Mouse (Mus musculus) neural tube, embryonic 12.5 days (tissue): ENCODE data around the gene Dusp15. TPM values are rescaled to one million over a fixed set of nuclear protein-coding genes. Genes with fewer than 3 reads are reported as not detected.

ENCODE experiments used
- ATAC-seq: fragments of 200-750 bp; cut with Nextera tagmentation; 2 replicates; pipeline ENCODE4 v1.8.0; 2017; ENCODE audit warnings: low read depth, mild to moderate bottlenecking, moderate TSS enrichment, moderate library complexity; ENCODE audit not compliant: low FRiP score
- H3K27ac ChIP-seq: fragments of 300-500 bp; sonication (generic); 2 replicates; pipeline ENCODE4 v1.5.1; 2016
- H3K27me3 ChIP-seq: fragments of 300-500 bp; sonication (generic); replicated peaks from 2 replicates; pipeline ENCODE4 v1.6.1; 2016; ENCODE audit warnings: mild to moderate bottlenecking
- H3K36me3 ChIP-seq: fragments of 300-500 bp; sonication (generic); 2 replicates; pipeline ENCODE4 v1.6.1; 2016; ENCODE audit warnings: mild to moderate bottlenecking
- H3K4me1 ChIP-seq: fragments of 300-500 bp; sonication (generic); 2 replicates; pipeline ENCODE4 v1.6.1; 2016
- H3K4me2 ChIP-seq: fragments of 300-500 bp; sonication (generic); replicated peaks from 2 replicates; pipeline ENCODE4 v1.6.1; 2016; ENCODE audit warnings: mild to moderate bottlenecking
- H3K4me3 ChIP-seq: fragments of 300-500 bp; sonication (generic); 2 replicates; pipeline ENCODE4 v1.5.1; 2016
- H3K9ac ChIP-seq: fragments of 300-500 bp; sonication (generic); 2 replicates; pipeline ENCODE4 v1.6.1; 2016; ENCODE audit warnings: mild to moderate bottlenecking
- H3K9me3 ChIP-seq: fragments of 300-500 bp; sonication (generic); 2 replicates; pipeline ENCODE4 v1.6.1; 2016; ENCODE audit warnings: mild to moderate bottlenecking
- WGBS: fragments of 180-500 bp; shearing (Covaris S2); methylation state at CpG from one replicate; pipeline ENCODE4 v1.1.7; 2016; 5-methylcytosine and 5-hydroxymethylcytosine counted together
- polyA plus RNA-seq: library from polyadenylated mRNA; unstranded; fragments of >200 nt; fragmentation: Nextera tagmentation; extraction: Ambion mirVana; gene quantifications from 2 replicates; pipeline ENCODE4 v1.2.1, GENCODE M21; 2016

The Dusp15 gene
- polyA plus RNA-seq, 1 experiment from 2014 or later = 4.9 TPM

GRCm38 (mm10) chr2:152947098-152947497 lies 4.4 kb downstream of the Dusp15 start:
- Histone ChIP-seq H3K9me3 (no peaks in the 10 kb centered on the region), H3K27me3 (peaks cover 61% of the 10 kb centered on the region), H3K27ac (no peak overlapping the region), H3K4me1 (peaks cover 29% of the 10 kb centered on the region), H3K4me3 (no peak overlapping the region), H3K9ac (no peak overlapping the region), H3K36me3 (no peaks in the 10 kb centered on the region), H3K4me2 (no peak overlapping the region)
- no peak for ATAC-seq
- WGBS = 68% methylated on average over 7 of the region's 7 CpGs

GRCm38 (mm10) chr2:152944013-152944412 lies 7.5 kb downstream of the Dusp15 start:
- WGBS = 53% methylated on average over 9 of the region's 9 CpGs
- Histone ChIP-seq H3K27ac (no peak overlapping the region), H3K9ac (no peak overlapping the region), H3K36me3 (no peaks in the 10 kb centered on the region), H3K4me2 (no peak overlapping the region), H3K27me3 (peaks cover 66% of the 10 kb centered on the region), H3K4me3 (no peak overlapping the region), H3K4me1 (peaks cover 15% of the 10 kb centered on the region), H3K9me3 (no peaks in the 10 kb centered on the region)
- no peak for ATAC-seq

- Histone ChIP-seq H3K4me1 (peaks cover 15% of the 10 kb centered on the region), H3K9me3 (no peaks in the 10 kb centered on the region), H3K9ac (peak overlapping the region; percentile 49; the same call in 1 of the 2 replicates), H3K36me3 (no peaks in the 10 kb centered on the region), H3K27me3 (peaks cover 65% of the 10 kb centered on the region), H3K4me3 (peak overlapping the region; percentile 39), H3K27ac (no peak overlapping the region), H3K4me2 (peak overlapping the region; percentile 85)
- no peak for ATAC-seq
- WGBS = 7% methylated on average over 8 of the region's 8 CpGs
These were observed 7.9 kb downstream of the Dusp15 start for GRCm38 (mm10) chr2:152943568-152943967.

DNA sequence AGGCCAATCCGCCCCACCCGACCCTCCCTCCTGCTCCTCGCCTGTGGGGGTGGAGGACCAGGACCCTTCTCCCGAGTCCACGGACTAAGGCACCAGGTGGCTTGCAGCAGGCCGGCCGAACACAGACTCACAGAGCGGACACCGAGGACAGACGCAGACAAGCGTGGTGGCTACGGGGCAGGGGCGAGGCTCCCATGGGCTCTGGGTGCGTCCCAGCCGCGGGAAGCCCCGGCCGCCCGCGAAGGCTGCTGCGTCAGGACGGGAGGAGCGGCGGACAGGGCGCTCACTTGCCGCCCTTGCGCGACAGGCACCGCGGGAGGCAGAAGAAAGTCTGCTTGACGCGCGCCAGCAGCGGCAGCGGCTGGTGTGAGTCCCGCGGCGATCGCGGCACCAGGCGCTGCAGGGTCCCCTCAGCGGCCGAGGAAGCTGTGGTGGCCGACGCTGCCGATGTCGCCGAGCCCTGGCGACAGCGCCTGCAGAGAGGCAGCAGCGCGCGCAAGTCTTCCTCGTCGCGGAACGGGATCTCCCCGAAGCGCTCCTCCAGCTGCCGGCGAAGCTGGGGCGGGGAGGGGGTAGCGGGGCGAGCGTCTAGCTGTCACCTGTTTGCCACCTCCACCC lies 8.5 kb downstream of the Dusp15 start:
- Histone ChIP-seq H3K9ac (peak overlapping the region; percentile 49), H3K4me3 (peak overlapping the region; percentile 39), H3K9me3 (no peaks in the 10 kb centered on the region), H3K4me2 (peak overlapping the region; percentile 85), H3K36me3 (no peaks in the 10 kb centered on the region), H3K27ac (no peak overlapping the region), H3K27me3 (peaks cover 70% of the 10 kb centered on the region), H3K4me1 (peaks cover 15% of the 10 kb centered on the region)
- ATAC-seq = no peak
- under 1% methylated on average over 60 of the region's 65 CpGs for WGBS

GRCm38 (mm10) chr2:152941776-152942175 lies 9.7 kb downstream of the Dusp15 start:
- no peaks in the 10 kb centered on the region for H3K36me3 ChIP-seq
- no peak overlapping the region for H3K4me3 ChIP-seq
- no peak overlapping the region for H3K9ac ChIP-seq
- H3K27ac ChIP-seq = no peak overlapping the region
- WGBS = 35% methylated on average over 7 of the region's 7 CpGs
- H3K4me2 ChIP-seq = no peak overlapping the region
- H3K9me3 ChIP-seq = no peaks in the 10 kb centered on the region
- peaks cover 12% of the 10 kb centered on the region for H3K4me1 ChIP-seq
- ATAC-seq = no peak
- H3K27me3 ChIP-seq = peaks cover 68% of the 10 kb centered on the region

DNA sequence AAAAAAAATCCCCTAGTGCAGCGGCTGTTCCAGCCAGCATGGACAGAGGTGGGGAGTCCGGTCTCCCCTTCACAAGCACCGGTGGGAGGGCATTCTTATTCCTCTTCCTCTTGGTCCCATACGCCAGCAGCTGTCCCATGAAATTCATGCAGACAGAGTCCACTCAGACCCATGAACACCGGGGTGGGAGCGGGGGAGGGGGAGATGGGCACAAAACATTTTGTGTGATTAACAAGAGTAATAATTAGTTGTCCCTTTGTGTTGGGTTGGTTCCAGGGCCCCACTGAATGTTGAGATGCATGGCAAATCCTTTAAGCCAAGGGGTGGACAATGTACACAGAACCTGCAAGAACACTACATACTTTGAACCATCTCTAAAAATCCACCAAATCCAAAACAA lies 10.4 kb downstream of the Dusp15 start:
- Histone ChIP-seq H3K27me3 (peaks cover 65% of the 10 kb centered on the region), H3K4me1 (peaks cover 11% of the 10 kb centered on the region), H3K9me3 (no peaks in the 10 kb centered on the region), H3K4me2 (no peak overlapping the region), H3K9ac (no peak overlapping the region), H3K27ac (no peak overlapping the region), H3K4me3 (no peak overlapping the region), H3K36me3 (no peaks in the 10 kb centered on the region)
- 70% methylated on average over 6 of the region's 6 CpGs for WGBS
- no peak for ATAC-seq

- no peak overlapping the region for H3K4me3 ChIP-seq
- H3K4me1 ChIP-seq = peaks cover 11% of the 10 kb centered on the region
- H3K36me3 ChIP-seq = no peaks in the 10 kb centered on the region
- H3K27me3 ChIP-seq = peaks cover 58% of the 10 kb centered on the region
- H3K9me3 ChIP-seq = no peaks in the 10 kb centered on the region
- no peak overlapping the region for H3K9ac ChIP-seq
- ATAC-seq = no peak
- H3K4me2 ChIP-seq = no peak overlapping the region
- 10% methylated on average over 4 of the region's 4 CpGs for WGBS
- no peak overlapping the region for H3K27ac ChIP-seq
These were observed 11.7 kb downstream of the Dusp15 start for GRCm38 (mm10) chr2:152939846-152940245.

DNA sequence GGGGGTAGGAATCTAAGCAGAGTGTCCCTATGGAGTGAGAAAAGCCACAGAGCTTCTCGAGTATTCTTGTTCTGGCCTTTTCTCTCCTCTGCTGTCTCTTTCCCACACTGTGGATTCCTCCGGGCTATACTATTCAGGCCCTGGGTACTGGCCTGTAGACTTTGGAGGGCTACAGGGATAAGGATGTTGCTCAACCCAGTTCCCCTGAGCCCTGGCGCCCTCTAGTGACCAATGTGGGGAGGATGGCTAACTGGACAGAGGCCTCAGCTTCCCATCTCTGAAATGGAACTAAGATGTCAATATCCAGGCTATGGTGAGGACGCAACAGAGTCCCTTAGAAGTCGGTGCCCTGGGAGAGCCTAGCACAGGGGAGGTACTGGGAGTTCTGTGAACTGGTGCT lies 17.9 kb downstream of the Dusp15 start:
- H3K36me3 ChIP-seq = no peaks in the 10 kb centered on the region
- no peak overlapping the region for H3K4me3 ChIP-seq
- H3K4me2 ChIP-seq = no peak overlapping the region
- no peak for ATAC-seq
- H3K9ac ChIP-seq = no peak overlapping the region
- H3K27ac ChIP-seq = no peak overlapping the region
- WGBS = 28% methylated on average over 5 of the region's 5 CpGs
- peaks cover 7% of the 10 kb centered on the region for H3K4me1 ChIP-seq
- H3K27me3 ChIP-seq = 0 out of 2 replicates have a peak, but pooled peaks cover 5% of the 10 kb centered on the region
- H3K9me3 ChIP-seq = no peaks in the 10 kb centered on the region

- no peaks in the 10 kb centered on the region for H3K36me3 ChIP-seq
- peaks cover 7% of the 10 kb centered on the region for H3K4me1 ChIP-seq
- ATAC-seq = no peak
- H3K27me3 ChIP-seq = 0 out of 2 replicates have a peak, but pooled peaks cover under 1% of the 10 kb centered on the region
- H3K4me3 ChIP-seq = no peak within 1 kb of the TSS
- no peak within 1 kb of the TSS for H3K4me2 ChIP-seq
- H3K27ac ChIP-seq = no peak within 1 kb of the TSS
- no peak within 1 kb of the TSS for H3K9ac ChIP-seq
- no peaks in the 10 kb centered on the region for H3K9me3 ChIP-seq
- WGBS = 43% methylated on average over 9 of the region's 9 CpGs
These were observed 18.4 kb downstream of the Dusp15 start, which contains the start of gene Foxs1 for GRCm38 (mm10) chr2:152933048-152933447. Gene Foxs1 (minus strand): TSS chr2:152933208.

- H3K36me3 ChIP-seq = no peaks in the 10 kb centered on the region
- no peak overlapping the region for H3K4me2 ChIP-seq
- 79% methylated on average over 12 of the region's 12 CpGs for WGBS
- H3K4me3 ChIP-seq = no peak overlapping the region
- peaks cover 7% of the 10 kb centered on the region for H3K4me1 ChIP-seq
- no peaks in the 10 kb centered on the region for H3K9me3 ChIP-seq
- ATAC-seq = no peak
- no peak overlapping the region for H3K27ac ChIP-seq
- H3K27me3 ChIP-seq = no peaks in the 10 kb centered on the region
- H3K9ac ChIP-seq = no peak overlapping the region
These were observed 19.9 kb downstream of the Dusp15 start for GRCm38 (mm10) chr2:152931456-152932160.

DNA sequence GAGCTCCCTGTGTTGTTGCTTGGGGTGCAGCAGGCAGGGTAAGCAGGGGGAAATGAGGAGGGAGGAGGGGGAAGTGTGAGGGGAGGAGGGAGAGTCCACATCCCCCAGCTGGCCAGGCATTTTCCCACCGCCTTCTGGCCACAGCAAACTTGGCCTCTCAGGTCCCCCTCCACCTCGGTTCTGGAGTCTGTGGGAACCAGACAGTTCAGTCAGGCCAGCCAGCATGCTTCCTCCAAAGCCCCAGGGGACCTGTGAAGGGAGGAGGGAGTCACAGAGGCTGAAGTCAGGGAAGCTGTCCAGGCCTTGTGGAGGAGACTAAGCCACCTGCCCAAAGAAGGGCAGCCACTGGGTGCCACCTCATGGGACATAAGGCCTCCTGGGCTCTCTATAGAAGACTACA lies 21.2 kb downstream of the Dusp15 start:
- no peaks in the 10 kb centered on the region for H3K9me3 ChIP-seq
- no peak overlapping the region for H3K4me2 ChIP-seq
- H3K9ac ChIP-seq = no peak overlapping the region
- no peak overlapping the region for H3K27ac ChIP-seq
- H3K27me3 ChIP-seq = no peaks in the 10 kb centered on the region
- 38% methylated on average over 2 of the region's 2 CpGs for WGBS
- peaks cover 12% of the 10 kb centered on the region for H3K4me1 ChIP-seq
- H3K36me3 ChIP-seq = no peaks in the 10 kb centered on the region
- ATAC-seq = no peak
- H3K4me3 ChIP-seq = no peak overlapping the region

DNA sequence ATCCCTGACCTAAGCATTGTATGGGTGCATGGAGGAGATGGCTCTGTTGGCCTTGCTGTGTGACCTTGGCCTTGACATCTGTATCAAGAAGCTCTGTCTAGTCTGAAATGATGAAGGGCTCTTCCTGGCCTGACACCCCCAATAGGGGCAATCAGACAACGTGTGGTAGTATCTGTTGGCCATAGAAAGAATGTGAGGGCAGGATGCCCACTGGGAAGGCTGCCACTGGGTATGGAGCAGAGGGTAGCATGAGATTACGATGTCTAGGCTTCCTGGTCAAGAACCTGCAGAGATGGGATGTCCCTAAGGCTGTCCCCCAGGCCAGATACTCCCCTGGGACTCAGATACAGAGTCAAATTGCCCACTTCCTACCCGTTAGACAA lies 22.5 kb downstream of the Dusp15 start:
- H3K36me3 ChIP-seq = no peaks in the 10 kb centered on the region
- no peak for ATAC-seq
- peaks cover 12% of the 10 kb centered on the region for H3K4me1 ChIP-seq
- WGBS = 75% methylated on average over 3 of the region's 3 CpGs
- H3K4me2 ChIP-seq = no peak overlapping the region
- no peak overlapping the region for H3K27ac ChIP-seq
- no peak overlapping the region for H3K9ac ChIP-seq
- H3K9me3 ChIP-seq = no peaks in the 10 kb centered on the region
- H3K4me3 ChIP-seq = no peak overlapping the region
- H3K27me3 ChIP-seq = no peaks in the 10 kb centered on the region
